Mouse (Mus musculus): ENCODE measurements around the gene Rps16. TPM values are rescaled to one million over a fixed set of nuclear protein-coding genes. Genes with fewer than 3 reads are reported as not detected.
A peak's percentile ranks its signal among the peaks of the same experiment; 100 is the strongest.
"Not testable (repeated sequence)": the region's sequence is repeated elsewhere in the genome, so short reads cannot be mapped to it uniquely, and the experiment has no call there.

The Rps16 gene
- total RNA-seq, 2 experiments from 2014 or later: 431 to 496 TPM

GRCm38 (mm10) chr7:28385196-28385595 lies 34.7 kb downstream of the Rps16 start:
- DNase-seq (ENCODE audit: extremely low spot score in 1 of 2, low spot score in 1 of 2): no peak

GRCm38 (mm10) chr7:28386007-28386406 lies 35.6 kb downstream of the Rps16 start:
- no peak for DNase-seq (ENCODE audit: extremely low spot score in 1 of 2, low spot score in 1 of 2)

GRCm38 (mm10) chr7:28386462-28386861 lies 36.0 kb downstream of the Rps16 start:
- DNase-seq (ENCODE audit: extremely low spot score in 1 of 2, low spot score in 1 of 2): peak; percentile 65 to 91

- DNase-seq (ENCODE audit: extremely low spot score in 1 of 2, low spot score in 1 of 2): not testable (repeated sequence)
Observed at GRCm38 (mm10) chr7:28386877-28387276, 36.4 kb downstream of the Rps16 start.

- DNase-seq (ENCODE audit: extremely low spot score in 1 of 2, low spot score in 1 of 2): not testable (repeated sequence)
Observed at GRCm38 (mm10) chr7:28387384-28387783, 36.9 kb downstream of the Rps16 start.

GRCm38 (mm10) chr7:28390331-28390730 lies 39.9 kb downstream of the Rps16 start:
- DNase-seq (ENCODE audit: extremely low spot score in 1 of 2, low spot score in 1 of 2): no peak

- DNase-seq (ENCODE audit: extremely low spot score in 1 of 2, low spot score in 1 of 2): peak; percentile 77 to 82
Observed at GRCm38 (mm10) chr7:28392429-28393271, 42.2 kb downstream of the Rps16 start, which contains the start of the genes Med29 and Paf1. TSS of gene Med29 (minus strand) at chr7:28392708. TSS of gene Paf1 (plus strand) at chr7:28392951.

GRCm38 (mm10) chr7:28393272-28393951 lies 43.0 kb downstream of the Rps16 start:
- DNase-seq (ENCODE audit: extremely low spot score in 1 of 2, low spot score in 1 of 2): no peak

GRCm38 (mm10) chr7:28395425-28395824 lies 45.0 kb downstream of the Rps16 start:
- no peak for DNase-seq (ENCODE audit: extremely low spot score in 1 of 2, low spot score in 1 of 2)

GRCm38 (mm10) chr7:28398000-28398399 lies 47.5 kb downstream of the Rps16 start:
- DNase-seq (ENCODE audit: extremely low spot score in 1 of 2, low spot score in 1 of 2): no peak

GRCm38 (mm10) chr7:28398696-28399340 lies 48.4 kb downstream of the Rps16 start:
- DNase-seq (ENCODE audit: extremely low spot score in 1 of 2, low spot score in 1 of 2): no peak

GRCm38 (mm10) chr7:28401030-28401429 lies 50.6 kb downstream of the Rps16 start:
- DNase-seq (ENCODE audit: extremely low spot score in 1 of 2, low spot score in 1 of 2): no peak

GRCm38 (mm10) chr7:28401942-28402341 lies 51.5 kb downstream of the Rps16 start:
- DNase-seq (ENCODE audit: extremely low spot score in 1 of 2, low spot score in 1 of 2): no peak

Other genes with a start within 250 kb of the Rps16 start
- under 1 TPM in 1 of 2 experiments, not detected in 1; 0.05 TPM for gene 9530053A07Rik, start 221.2 kb upstream of the Rps16 start, total RNA-seq (2021)
- 10 to 100 TPM; 43.5 to 53.4 TPM for gene Fbl, start 180.9 kb upstream of the Rps16 start, total RNA-seq (2021)
- gene Dyrk1b, start 171.2 kb upstream of the Rps16 start, total RNA-seq (2021): 10 to 100 TPM; 41.7 to 49.8 TPM
- gene Eid2, start 82.8 kb upstream of the Rps16 start, total RNA-seq (2021): 10 to 100 TPM; 53.5 to 62.9 TPM
- 10 to 100 TPM; 35.6 to 39.2 TPM for gene Eid2b, start 72.9 kb upstream of the Rps16 start, total RNA-seq (2021)
- under 1 TPM; 0.27 to 0.38 TPM for gene Selenov, start 59.5 kb upstream of the Rps16 start, total RNA-seq (2021)
- gene Dll3, start 48.4 kb upstream of the Rps16 start, total RNA-seq (2021): 1 to 10 TPM; 2.5 to 3.0 TPM
- gene Timm50, start 38.6 kb upstream of the Rps16 start, total RNA-seq (2021): 10 to 100 TPM; 37.7 to 47.0 TPM
- gene Supt5, start 11.9 kb upstream of the Rps16 start, total RNA-seq (2021): 100 to 1,000 TPM; 108 to 124 TPM
- gene Plekhg2, start 21.9 kb downstream of the Rps16 start, total RNA-seq (2021): 1 to 10 TPM; 6.2 to 8.9 TPM
- 1 to 10 TPM; 2.7 to 2.8 TPM for gene Zfp36, start 29.6 kb downstream of the Rps16 start, total RNA-seq (2021)
- gene Med29, start 42.1 kb downstream of the Rps16 start, total RNA-seq (2021): 10 to 100 TPM; 19.3 to 22.0 TPM
- 10 to 100 TPM; 63.0 to 69.3 TPM for gene Paf1, start 42.3 kb downstream of the Rps16 start, total RNA-seq (2021)
- 1 to 10 TPM; 1.3 to 2.3 TPM for gene Gmfg, start 86.8 kb downstream of the Rps16 start, total RNA-seq (2021)
- 10 to 100 TPM; 74.1 to 76.7 TPM for gene Lrfn1, start 101.3 kb downstream of the Rps16 start, total RNA-seq (2021)
- gene Ifnl2, start 159.8 kb downstream of the Rps16 start, total RNA-seq (2021): not detected
- not detected for gene Ifnl3, start 172.2 kb downstream of the Rps16 start, total RNA-seq (2021)
- gene Sycn, start 190.2 kb downstream of the Rps16 start, total RNA-seq (2021): not detected
- under 1 TPM; 0.40 to 0.57 TPM for gene Nccrp1, start 196.6 kb downstream of the Rps16 start, total RNA-seq (2021)
- 10 to 100 TPM; 70.1 to 71.0 TPM for gene Samd4b, start 247.5 kb downstream of the Rps16 start, total RNA-seq (2021)
- 10 to 100 TPM; 13.4 to 14.8 TPM for gene Pak4, start 247.5 kb downstream of the Rps16 start, total RNA-seq (2021)